Mouse (Mus musculus): ENCODE results near the gene Slc11a2.
"Not testable (repeated sequence)": the region's sequence is repeated elsewhere in the genome, so short reads cannot be mapped to it uniquely, and the experiment has no call there.

Slc11a2 gene

GRCm38 (mm10) chr15:100346761-100347160, 78.1 kb downstream of the Slc11a2 start:
- peak; percentile 73 for DNase-seq

GRCm38 (mm10) chr15:100345484-100345883, 79.4 kb downstream of the Slc11a2 start:
- DNase-seq: no peak

DNA sequence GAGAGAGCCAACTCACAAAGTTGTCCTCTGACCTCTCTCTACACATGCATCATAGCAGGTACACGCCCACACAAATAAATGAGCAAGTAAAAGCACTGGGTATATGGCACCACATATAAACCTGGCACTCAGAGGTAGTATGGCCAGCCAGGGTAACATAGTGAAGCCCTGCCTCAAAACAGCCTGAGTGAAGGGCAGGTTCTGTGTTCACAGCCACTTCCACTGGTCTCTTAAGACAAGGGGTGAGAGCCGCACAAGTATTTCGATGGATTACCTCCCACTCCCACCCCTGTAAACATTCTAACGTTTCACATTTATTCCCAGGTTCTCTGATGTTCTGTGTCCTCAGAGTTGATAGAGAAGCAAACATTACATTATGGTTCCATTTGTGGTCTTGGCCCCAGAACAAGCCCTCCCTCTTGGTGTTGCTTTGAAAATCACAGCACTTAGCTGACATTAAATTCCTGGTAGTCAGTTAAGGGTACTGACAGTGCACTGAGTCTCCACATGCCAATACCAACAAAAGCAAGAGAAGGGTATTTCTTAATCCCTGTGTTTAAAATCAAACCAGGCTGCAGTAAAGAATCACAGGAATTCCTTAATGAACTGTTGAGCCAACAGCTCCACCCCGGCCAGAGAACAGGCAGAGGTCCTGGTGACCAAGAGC, 83.4 kb downstream of the Slc11a2 start:
- not testable (repeated sequence) for DNase-seq

All from kidney, adult 18-20 months (tissue).